Mouse (Mus musculus): ENCODE data around the gene Cypt2.
"Not testable (repeated sequence)": the region's sequence is repeated elsewhere in the genome, so short reads cannot be mapped to it uniquely, and the experiment has no call there.

Gene Cypt2

GRCm38 (mm10) chrX:105499472-105499871 is at the start of gene Cypt2:
Gene Cypt2, plus strand, starts transcription at chrX:105499772.
- DNase-seq, result not testable (repeated sequence)

- DNase-seq, result no peak
Measured at GRCm38 (mm10) chrX:105546234-105546633, 46.7 kb downstream of the Cypt2 start.
